Mouse (Mus musculus): ENCODE measurements around the gene Plk3. TPM values are rescaled to one million over a fixed set of nuclear protein-coding genes. Genes with fewer than 3 reads are reported as not detected.

Plk3 gene
- total and polyA plus RNA-seq, 3 experiments = 1.4 to 6.0 (median 5.2) TPM

DNA sequence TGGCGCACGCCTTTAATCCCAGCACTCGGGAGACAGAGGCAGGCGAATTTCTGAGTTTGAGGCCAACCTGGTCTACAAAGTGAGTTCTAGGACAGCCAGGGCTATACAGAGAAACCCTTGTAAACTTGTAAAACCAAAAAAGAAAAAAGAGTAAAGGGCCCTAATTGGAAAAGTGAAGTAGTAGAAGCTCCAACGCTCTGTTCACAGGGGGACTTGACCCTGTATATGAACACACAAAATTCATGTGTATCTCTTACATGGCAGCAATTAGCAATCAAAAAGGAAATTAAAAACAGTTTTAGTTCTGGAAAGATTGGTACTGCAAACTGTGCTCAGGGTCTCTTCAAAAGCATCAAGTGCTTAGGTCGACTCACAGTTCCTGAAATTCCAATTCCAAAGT is 22.6 kb upstream of the Plk3 start:
- Histone ChIP-seq H3K4me1 (ENCODE audit: insufficient read depth, low read depth, low read length) (peaks cover 29% of the 10 kb centered on the region), H3K36me3 (replicated peaks) (peaks cover 72% of the 10 kb centered on the region), H3K27me3 (ENCODE audit: insufficient read depth, low read length) (no peaks in the 10 kb centered on the region), H3K9me3 (replicated peaks) (no peaks in the 10 kb centered on the region), H3K4me3 (ENCODE audit: low read depth, low read length) (peak overlapping the region; percentile 98; the same call in 1 of the 2 replicates)
- DNase-seq (ENCODE audit: low spot score) = no peak
- ATAC-seq (ENCODE audit: extremely low read depth, insufficient number of reproducible peaks, low FRiP score, poor library complexity, severe bottlenecking) = no peak
- TF ChIP-seq CTCF (IDR thresholded peaks at IDR 0.05; ENCODE audit: low read depth, low read length) (no peak), POLR2AphosphoS5 (IDR thresholded peaks at IDR 0.05; ENCODE audit: insufficient replicate concordance, low read depth, low read length) (no peak), GATA1 (IDR thresholded peaks at IDR 0.05; ENCODE audit: borderline replicate concordance, low read length) (no peak), GATA2 (IDR thresholded peaks at IDR 0.05; ENCODE audit: borderline replicate concordance, low read depth, low read length) (no peak), TAL1 (conservative IDR thresholded peaks at IDR 0.05; ENCODE audit: low read depth, low read length) (no peak)

DNA sequence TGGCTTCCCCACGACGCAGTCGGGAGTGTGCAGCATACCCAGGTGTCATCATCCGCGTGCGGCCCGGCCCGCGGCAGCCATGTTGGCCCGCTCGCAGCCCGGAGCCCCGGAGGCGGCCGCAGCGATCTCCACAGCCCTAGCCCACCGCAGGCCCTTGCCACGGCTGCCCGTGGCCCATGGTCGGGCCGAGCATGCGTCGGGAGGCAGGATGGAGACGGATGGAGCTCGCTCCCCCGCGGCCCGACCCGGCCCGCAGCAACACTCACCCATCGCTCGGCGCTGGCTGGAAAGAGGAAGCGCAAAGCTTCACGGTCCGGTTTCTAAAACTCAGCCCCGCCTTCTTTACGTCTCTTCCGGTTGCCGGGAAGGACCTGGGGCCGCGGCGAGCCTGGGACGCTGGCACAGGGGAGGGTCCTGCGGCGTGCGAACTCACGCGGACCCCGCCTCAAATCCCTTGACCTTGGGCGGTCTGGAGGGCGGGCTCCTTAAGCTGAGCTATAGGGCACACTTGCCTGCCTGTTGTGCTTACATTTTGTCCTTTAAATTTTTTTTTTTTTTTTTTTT is 22.1 kb upstream of the Plk3 start, which contains the start of gene Rps8:
Gene Rps8 (minus strand): TSS at position 452 of the 564 bp plus-strand sequence.
- ATAC-seq (ENCODE audit: extremely low read depth, insufficient number of reproducible peaks, low FRiP score, poor library complexity, severe bottlenecking) (peak; percentile 78), DNase-seq (ENCODE audit: low spot score) (peak; percentile 91)
- Histone ChIP-seq H3K4me3 (ENCODE audit: low read depth, low read length) (peak within 1 kb of the TSS; percentile 98), H3K9me3 (replicated peaks) (no peaks in the 10 kb centered on the region), H3K4me1 (ENCODE audit: insufficient read depth, low read depth, low read length) (peaks cover 33% of the 10 kb centered on the region), H3K36me3 (replicated peaks) (peaks cover 72% of the 10 kb centered on the region), H3K27me3 (ENCODE audit: insufficient read depth, low read length) (no peaks in the 10 kb centered on the region)
- TF ChIP-seq TAL1 (conservative IDR thresholded peaks at IDR 0.05; ENCODE audit: low read depth, low read length) (no peak), CTCF (IDR thresholded peaks at IDR 0.05; ENCODE audit: low read depth, low read length) (no peak), POLR2AphosphoS5 (IDR thresholded peaks at IDR 0.05; ENCODE audit: insufficient replicate concordance, low read depth, low read length) (no peak; the same call in 1 of the 2 replicates), GATA1 (IDR thresholded peaks at IDR 0.05; ENCODE audit: borderline replicate concordance, low read length) (no peak), GATA2 (IDR thresholded peaks at IDR 0.05; ENCODE audit: borderline replicate concordance, low read depth, low read length) (no peak)

DNA sequence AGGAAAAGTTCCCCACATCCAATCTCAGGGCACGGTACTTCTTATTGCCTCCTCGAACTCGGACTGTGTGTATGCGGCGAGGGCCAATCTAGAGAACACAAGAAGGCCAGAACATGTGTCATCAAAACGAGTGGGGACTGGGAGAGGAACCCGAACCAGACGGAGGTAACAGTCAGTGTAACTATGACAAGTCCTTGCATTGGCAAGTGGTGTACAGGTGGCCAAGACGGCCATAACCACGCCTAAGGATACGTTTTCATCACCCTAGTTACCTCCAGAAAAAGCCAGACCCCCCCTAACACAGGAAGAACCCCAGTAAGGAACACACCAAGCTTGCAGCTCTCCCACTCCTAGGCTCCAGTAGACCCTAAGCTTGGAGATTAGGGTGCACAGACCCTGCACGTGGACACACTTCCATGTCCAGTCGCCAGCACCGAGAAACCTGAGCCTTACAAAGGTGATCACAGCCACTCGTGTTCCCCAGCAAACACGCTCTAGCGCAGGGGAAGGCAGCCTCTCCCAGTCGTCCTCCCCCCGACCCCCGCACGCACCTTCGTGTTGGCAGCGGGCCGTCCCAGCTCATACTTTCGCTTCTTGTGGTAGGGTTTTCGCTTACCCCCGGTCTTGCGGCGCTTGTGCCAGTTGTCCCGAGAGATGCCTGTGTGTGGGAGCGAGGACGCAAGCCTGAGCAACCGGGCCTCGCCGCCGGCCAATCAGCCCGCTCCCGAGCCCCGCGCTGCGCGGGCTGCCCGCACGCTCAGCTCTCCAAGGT is 21.4 kb upstream of the Plk3 start:
- DNase-seq (ENCODE audit: low spot score) (no peak), ATAC-seq (ENCODE audit: extremely low read depth, insufficient number of reproducible peaks, low FRiP score, poor library complexity, severe bottlenecking) (no peak; the same call in 1 of the 2 replicates)
- Histone ChIP-seq H3K4me1 (ENCODE audit: insufficient read depth, low read depth, low read length) (peaks cover 39% of the 10 kb centered on the region), H3K4me3 (ENCODE audit: low read depth, low read length) (peak overlapping the region; percentile 98), H3K36me3 (replicated peaks) (peaks cover 73% of the 10 kb centered on the region), H3K27me3 (ENCODE audit: insufficient read depth, low read length) (no peaks in the 10 kb centered on the region), H3K9me3 (replicated peaks) (no peaks in the 10 kb centered on the region)
- no peak for TF ChIP-seq TAL1 (conservative IDR thresholded peaks at IDR 0.05; ENCODE audit: low read depth, low read length)
- TF ChIP-seq POLR2AphosphoS5 (IDR thresholded peaks at IDR 0.05; ENCODE audit: insufficient replicate concordance, low read depth, low read length) = no peak; the same call in 1 of the 2 replicates
- TF ChIP-seq CTCF (IDR thresholded peaks at IDR 0.05; ENCODE audit: low read depth, low read length) = no peak
- no peak for TF ChIP-seq GATA1 (IDR thresholded peaks at IDR 0.05; ENCODE audit: borderline replicate concordance, low read length)
- no peak for TF ChIP-seq GATA2 (IDR thresholded peaks at IDR 0.05; ENCODE audit: borderline replicate concordance, low read depth, low read length)

DNA sequence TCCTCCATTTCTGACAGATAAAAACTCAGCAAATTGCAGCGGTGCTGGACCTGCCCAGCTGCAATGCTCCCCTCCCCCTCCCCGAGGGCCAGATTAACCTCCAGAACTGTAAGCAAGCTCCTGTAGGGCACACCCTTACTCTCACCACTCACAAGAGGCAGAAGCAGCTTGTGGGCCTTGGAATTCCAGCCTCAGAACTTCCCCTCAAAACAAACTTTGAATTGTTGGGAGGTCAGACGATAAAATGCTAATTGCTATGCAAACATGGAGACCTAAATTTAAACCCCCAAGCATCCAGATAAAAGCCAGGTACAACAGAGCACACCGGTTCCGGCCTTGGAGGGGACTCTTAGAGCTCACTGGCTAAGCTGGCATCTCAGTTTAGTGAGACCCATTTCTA is 19.0 kb upstream of the Plk3 start:
- peak overlapping the region; percentile 98 for H3K4me3 ChIP-seq (ENCODE audit: low read depth, low read length)
- H3K9me3 ChIP-seq (replicated peaks) = no peaks in the 10 kb centered on the region
- DNase-seq (ENCODE audit: low spot score) = no peak
- peaks cover 78% of the 10 kb centered on the region for H3K36me3 ChIP-seq (replicated peaks)
- TF ChIP-seq POLR2AphosphoS5 (IDR thresholded peaks at IDR 0.05; ENCODE audit: insufficient replicate concordance, low read depth, low read length) = 0 out of 2 replicates have a peak, but pooled peaks have one; percentile 13
- TF ChIP-seq GATA1 (IDR thresholded peaks at IDR 0.05; ENCODE audit: borderline replicate concordance, low read length) = no peak
- no peak for TF ChIP-seq CTCF (IDR thresholded peaks at IDR 0.05; ENCODE audit: low read depth, low read length)
- H3K27me3 ChIP-seq (ENCODE audit: insufficient read depth, low read length) = no peaks in the 10 kb centered on the region
- no peak for ATAC-seq (ENCODE audit: extremely low read depth, insufficient number of reproducible peaks, low FRiP score, poor library complexity, severe bottlenecking)
- peaks cover 43% of the 10 kb centered on the region for H3K4me1 ChIP-seq (ENCODE audit: insufficient read depth, low read depth, low read length)

DNA sequence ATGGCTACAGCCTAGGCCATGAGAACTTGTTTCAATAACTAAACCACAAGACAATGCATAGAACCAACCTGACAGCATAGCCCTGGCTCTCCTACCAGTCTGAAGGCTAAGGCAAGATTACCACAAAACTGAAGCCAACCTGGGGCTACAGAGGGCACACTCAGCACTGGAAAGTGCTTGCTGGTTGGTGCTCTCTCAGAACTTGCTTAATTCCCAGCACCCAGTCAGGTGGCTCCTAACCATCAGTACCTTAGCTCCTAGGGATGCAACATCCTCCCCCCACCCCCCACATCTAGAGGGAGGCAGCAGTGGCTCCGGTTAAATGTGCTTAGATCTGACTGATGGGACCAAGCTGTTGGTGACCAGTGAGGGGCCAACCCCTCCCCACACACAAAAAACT is 17.7 kb upstream of the Plk3 start:
- no peaks in the 10 kb centered on the region for H3K27me3 ChIP-seq (ENCODE audit: insufficient read depth, low read length)
- H3K36me3 ChIP-seq (replicated peaks) = peaks cover 80% of the 10 kb centered on the region
- H3K9me3 ChIP-seq (replicated peaks) = no peaks in the 10 kb centered on the region
- peak overlapping the region; percentile 6; the same call in 1 of the 2 replicates for H3K4me3 ChIP-seq (ENCODE audit: low read depth, low read length)
- ATAC-seq (ENCODE audit: extremely low read depth, insufficient number of reproducible peaks, low FRiP score, poor library complexity, severe bottlenecking) (no peak), DNase-seq (ENCODE audit: low spot score) (no peak)
- TF ChIP-seq CTCF (IDR thresholded peaks at IDR 0.05; ENCODE audit: low read depth, low read length) (no peak), GATA1 (IDR thresholded peaks at IDR 0.05; ENCODE audit: borderline replicate concordance, low read length) (no peak), POLR2AphosphoS5 (IDR thresholded peaks at IDR 0.05; ENCODE audit: insufficient replicate concordance, low read depth, low read length) (peak; percentile 89; the same call in 1 of the 2 replicates)
- H3K4me1 ChIP-seq (ENCODE audit: insufficient read depth, low read depth, low read length) = peaks cover 39% of the 10 kb centered on the region

DNA sequence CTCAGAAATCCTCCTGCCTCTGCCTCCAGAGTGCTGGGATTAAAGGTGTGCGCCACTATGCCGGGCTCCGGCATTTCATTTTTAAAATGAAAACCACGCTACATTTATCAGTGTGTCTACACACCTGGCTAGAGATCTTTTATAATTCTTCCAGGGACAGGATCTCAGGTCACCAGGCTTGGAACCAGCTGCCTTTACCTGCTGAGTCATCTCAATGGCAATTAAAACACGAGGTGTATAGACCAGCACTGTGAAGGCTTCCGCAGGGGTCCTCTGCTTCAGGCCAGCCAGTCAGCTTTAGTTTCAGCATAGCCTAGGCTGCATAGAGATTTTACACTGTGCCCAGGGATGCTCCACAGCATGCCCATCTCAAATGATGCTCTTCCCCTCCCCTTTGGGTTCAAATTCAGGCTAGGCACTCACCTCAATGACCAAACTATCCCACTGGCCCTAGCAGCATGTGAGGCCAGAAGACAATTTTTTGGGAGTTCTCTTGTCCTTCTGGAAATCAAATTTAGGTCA is 16.5 kb upstream of the Plk3 start:
- no peaks in the 10 kb centered on the region for H3K9me3 ChIP-seq (replicated peaks)
- peaks cover 40% of the 10 kb centered on the region for H3K4me1 ChIP-seq (ENCODE audit: insufficient read depth, low read depth, low read length)
- peaks cover under 1% of the 10 kb centered on the region; the same call in 1 of the 2 replicates for H3K27me3 ChIP-seq (ENCODE audit: insufficient read depth, low read length)
- peaks cover 74% of the 10 kb centered on the region for H3K36me3 ChIP-seq (replicated peaks)
- H3K4me3 ChIP-seq (ENCODE audit: low read depth, low read length) = no peak overlapping the region
- ATAC-seq (ENCODE audit: extremely low read depth, insufficient number of reproducible peaks, low FRiP score, poor library complexity, severe bottlenecking) (no peak), DNase-seq (ENCODE audit: low spot score) (no peak)
- TF ChIP-seq CTCF (IDR thresholded peaks at IDR 0.05; ENCODE audit: low read depth, low read length) (no peak), GATA2 (IDR thresholded peaks at IDR 0.05; ENCODE audit: borderline replicate concordance, low read depth, low read length) (no peak)

Data from G1E (cell line).